Mouse (Mus musculus): ENCODE measurements around the gene Extl1. TPM values are rescaled to one million over a fixed set of nuclear protein-coding genes. Genes with fewer than 3 reads are reported as not detected.
A peak's percentile ranks its signal among the peaks of the same experiment; 100 is the strongest.

Extl1 gene
- polyA plus RNA-seq, 1 experiment from 2014 or later, result 0.38 TPM

GRCm38 (mm10) chr4:134379510-134379909 lies 4.1 kb downstream of the Extl1 start:
- no peak for ATAC-seq (replicated peaks; ENCODE audit: insufficient number of reproducible peaks, low FRiP score, low TSS enrichment, low read depth)
- no peak overlapping the region for H3K9ac ChIP-seq (replicated peaks; ENCODE audit: low read length)
- no peaks in the 10 kb centered on the region for H3K4me1 ChIP-seq (ENCODE audit: control insufficient read depth, insufficient read depth, low read length)
- no peak overlapping the region for H3K4me2 ChIP-seq (ENCODE audit: low read depth, low read length)
- H3K4me3 ChIP-seq (ENCODE audit: low read depth, low read length), result no peak overlapping the region
- no peaks in the 10 kb centered on the region for H3K36me3 ChIP-seq (replicated peaks; ENCODE audit: control insufficient read depth, insufficient read depth, low read depth, low read length)
- H3K27me3 ChIP-seq (ENCODE audit: control insufficient read depth, insufficient read depth, low read length), result no peaks in the 10 kb centered on the region
- H3K27ac ChIP-seq (replicated peaks; ENCODE audit: low read depth, low read length), result no peak overlapping the region
- no peaks in the 10 kb centered on the region for H3K9me3 ChIP-seq (replicated peaks; ENCODE audit: control insufficient read depth, low read length)
- WGBS, result 87% methylated on average over 8 of the region's 8 CpGs
- no peak for DNase-seq (ENCODE audit: low spot score)

DNA sequence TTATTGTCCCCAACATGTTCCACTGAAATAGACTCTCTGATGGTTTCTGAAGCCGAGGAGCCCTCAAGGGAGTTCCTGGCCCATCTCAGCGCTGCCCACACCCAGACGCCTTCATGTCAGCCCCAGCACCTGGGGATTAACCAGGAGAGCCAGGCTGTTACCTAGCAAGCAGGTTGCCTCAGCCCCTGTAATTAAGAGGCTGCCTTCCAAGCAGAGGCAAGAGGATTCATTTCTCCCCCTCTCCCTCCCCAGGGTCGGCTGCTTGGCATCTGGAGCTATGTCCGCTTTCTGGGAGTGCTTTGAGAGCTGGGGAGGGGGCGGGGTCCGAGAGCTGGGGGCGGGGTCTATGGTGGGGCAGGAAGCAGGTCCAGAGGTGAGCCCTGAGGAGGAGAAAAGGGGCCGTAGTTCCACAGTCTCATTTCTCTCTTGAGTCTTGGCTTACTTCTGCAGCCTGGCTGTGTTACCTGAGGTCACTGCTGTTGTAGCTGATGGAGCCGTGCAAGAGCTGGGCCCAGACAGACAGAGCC lies 5.5 kb downstream of the Extl1 start:
- WGBS, result 20% methylated on average over 10 of the region's 10 CpGs
- no peaks in the 10 kb centered on the region for H3K36me3 ChIP-seq (replicated peaks; ENCODE audit: control insufficient read depth, insufficient read depth, low read depth, low read length)
- no peak overlapping the region for H3K9ac ChIP-seq (replicated peaks; ENCODE audit: low read length)
- H3K27me3 ChIP-seq (ENCODE audit: control insufficient read depth, insufficient read depth, low read length), result no peaks in the 10 kb centered on the region
- DNase-seq (ENCODE audit: low spot score), result no peak
- H3K9me3 ChIP-seq (replicated peaks; ENCODE audit: control insufficient read depth, low read length), result no peaks in the 10 kb centered on the region
- H3K4me3 ChIP-seq (ENCODE audit: low read depth, low read length), result no peak overlapping the region
- no peak overlapping the region for H3K4me2 ChIP-seq (ENCODE audit: low read depth, low read length)
- no peak for ATAC-seq (replicated peaks; ENCODE audit: insufficient number of reproducible peaks, low FRiP score, low TSS enrichment, low read depth)
- no peaks in the 10 kb centered on the region for H3K4me1 ChIP-seq (ENCODE audit: control insufficient read depth, insufficient read depth, low read length)
- no peak overlapping the region for H3K27ac ChIP-seq (replicated peaks; ENCODE audit: low read depth, low read length)

DNA sequence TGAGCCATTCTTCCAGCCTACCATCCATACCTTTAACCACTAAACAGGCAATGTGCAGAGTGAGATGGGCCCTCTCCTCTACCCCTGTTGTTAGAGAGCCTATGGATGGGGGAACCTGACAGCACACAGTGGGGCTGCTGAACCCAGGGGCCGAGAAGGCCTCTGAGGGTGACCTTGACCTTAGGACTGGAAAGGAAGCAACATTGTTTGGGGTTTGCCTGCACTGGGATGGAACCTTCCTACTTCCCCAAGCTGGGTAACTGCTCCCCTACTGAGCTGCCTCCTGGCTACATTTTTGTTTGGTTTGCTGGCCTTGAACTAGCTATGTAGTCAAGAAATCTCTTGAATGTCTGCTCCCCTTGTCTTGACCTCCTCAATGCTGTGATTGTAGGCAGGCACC lies 9.3 kb downstream of the Extl1 start:
- ATAC-seq (replicated peaks; ENCODE audit: insufficient number of reproducible peaks, low FRiP score, low TSS enrichment, low read depth), result no peak
- no peaks in the 10 kb centered on the region for H3K9me3 ChIP-seq (replicated peaks; ENCODE audit: control insufficient read depth, low read length)
- DNase-seq (ENCODE audit: low spot score), result no peak

GRCm38 (mm10) chr4:134373295-134373694 lies 10.4 kb downstream of the Extl1 start:
- no peak for ATAC-seq (replicated peaks; ENCODE audit: insufficient number of reproducible peaks, low FRiP score, low TSS enrichment, low read depth)
- Histone ChIP-seq H3K4me1 (ENCODE audit: control insufficient read depth, insufficient read depth, low read length) (peaks cover 7% of the 10 kb centered on the region), H3K4me2 (ENCODE audit: low read depth, low read length) (no peak overlapping the region), H3K4me3 (ENCODE audit: low read depth, low read length) (no peak overlapping the region), H3K27ac (replicated peaks; ENCODE audit: low read depth, low read length) (no peak overlapping the region), H3K9ac (replicated peaks; ENCODE audit: low read length) (no peak overlapping the region), H3K27me3 (ENCODE audit: control insufficient read depth, insufficient read depth, low read length) (peaks cover 24% of the 10 kb centered on the region), H3K9me3 (replicated peaks; ENCODE audit: control insufficient read depth, low read length) (no peaks in the 10 kb centered on the region), H3K36me3 (replicated peaks; ENCODE audit: control insufficient read depth, insufficient read depth, low read depth, low read length) (no peaks in the 10 kb centered on the region)
- no peak for DNase-seq (ENCODE audit: low spot score)
- 72% methylated on average over 8 of the region's 8 CpGs for WGBS

More for the DNA sequence above, 9.3 kb downstream of the Extl1 start:
- H3K9ac ChIP-seq (replicated peaks; ENCODE audit: low read length), result no peak overlapping the region
- no peak overlapping the region for H3K4me2 ChIP-seq (ENCODE audit: low read depth, low read length)
- peaks cover 22% of the 10 kb centered on the region for H3K27me3 ChIP-seq (ENCODE audit: control insufficient read depth, insufficient read depth, low read length)
- H3K4me3 ChIP-seq (ENCODE audit: low read depth, low read length), result no peak overlapping the region
- peaks cover 7% of the 10 kb centered on the region for H3K4me1 ChIP-seq (ENCODE audit: control insufficient read depth, insufficient read depth, low read length)
- WGBS, result 53% methylated on average over 1 of the region's 1 CpGs
- H3K36me3 ChIP-seq (replicated peaks; ENCODE audit: control insufficient read depth, insufficient read depth, low read depth, low read length), result no peaks in the 10 kb centered on the region
- H3K27ac ChIP-seq (replicated peaks; ENCODE audit: low read depth, low read length), result no peak overlapping the region

DNA sequence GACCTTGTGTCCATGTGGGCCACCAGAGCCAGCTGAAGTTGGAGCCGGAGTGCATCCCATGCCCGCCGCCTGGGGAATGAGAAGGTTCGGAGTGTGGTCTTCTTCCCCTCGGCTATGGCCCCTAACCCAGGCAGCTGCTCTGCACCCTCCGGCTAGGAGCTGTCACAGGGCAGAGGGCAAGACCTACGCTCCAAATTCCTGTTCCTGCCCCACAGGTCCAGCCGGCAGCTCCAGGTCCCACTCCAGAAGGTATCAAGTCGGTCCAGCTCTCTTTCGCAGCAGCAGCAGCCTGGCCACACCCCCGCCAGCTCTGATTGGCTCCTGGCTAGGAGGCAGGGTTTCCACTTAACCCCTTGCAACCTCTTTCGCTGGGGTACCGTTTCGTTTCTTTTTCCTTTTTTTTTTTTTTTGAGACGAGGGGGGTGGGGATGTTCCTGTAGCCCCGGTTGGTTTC lies 11.3 kb downstream of the Extl1 start:
- H3K27ac ChIP-seq (replicated peaks; ENCODE audit: low read depth, low read length), result no peak overlapping the region
- no peaks in the 10 kb centered on the region for H3K9me3 ChIP-seq (replicated peaks; ENCODE audit: control insufficient read depth, low read length)
- H3K36me3 ChIP-seq (replicated peaks; ENCODE audit: control insufficient read depth, insufficient read depth, low read depth, low read length), result no peaks in the 10 kb centered on the region
- peak overlapping the region; percentile 96 for H3K4me2 ChIP-seq (ENCODE audit: low read depth, low read length)
- WGBS, result 0% methylated on average over 16 of the region's 16 CpGs
- ATAC-seq (replicated peaks; ENCODE audit: insufficient number of reproducible peaks, low FRiP score, low TSS enrichment, low read depth) (peak; percentile 58; the same call in 1 of the 2 replicates), DNase-seq (ENCODE audit: low spot score) (peak; percentile 80)
- peak overlapping the region; percentile 43 for H3K9ac ChIP-seq (replicated peaks; ENCODE audit: low read length)
- peaks cover 7% of the 10 kb centered on the region for H3K4me1 ChIP-seq (ENCODE audit: control insufficient read depth, insufficient read depth, low read length)
- peak overlapping the region; percentile 41 for H3K4me3 ChIP-seq (ENCODE audit: low read depth, low read length)
- peaks cover 24% of the 10 kb centered on the region for H3K27me3 ChIP-seq (ENCODE audit: control insufficient read depth, insufficient read depth, low read length)

DNA sequence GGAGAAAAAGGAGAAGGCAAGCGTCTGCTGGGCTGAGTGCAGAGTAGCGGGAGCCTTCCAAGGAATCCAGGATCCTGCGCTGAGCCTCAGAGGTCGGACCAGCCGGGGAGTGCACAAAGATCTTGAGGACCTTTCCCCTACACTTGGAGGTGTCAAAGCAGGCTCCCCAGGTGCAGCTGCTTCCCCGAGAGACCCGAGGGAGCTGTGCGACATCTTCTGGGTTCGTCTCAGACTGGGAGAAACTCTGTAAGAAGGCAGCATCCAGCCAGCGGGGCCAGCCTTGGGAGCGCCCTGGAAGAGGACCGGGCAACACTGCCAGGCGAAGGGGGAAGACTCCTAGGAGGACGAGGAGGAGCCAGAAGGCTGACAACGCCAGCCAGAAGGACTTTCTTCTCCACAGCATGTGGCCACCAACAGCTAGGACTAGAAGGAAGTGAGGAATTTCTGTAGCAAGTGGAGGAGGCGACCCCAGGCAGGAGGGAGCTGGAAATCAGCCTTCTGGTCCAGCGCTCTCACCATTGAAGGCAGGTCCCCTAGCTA lies 12.3 kb downstream of the Extl1 start:
- ATAC-seq (replicated peaks; ENCODE audit: insufficient number of reproducible peaks, low FRiP score, low TSS enrichment, low read depth) (no peak), DNase-seq (ENCODE audit: low spot score) (no peak)
- Histone ChIP-seq H3K4me1 (ENCODE audit: control insufficient read depth, insufficient read depth, low read length) (peaks cover 7% of the 10 kb centered on the region), H3K9ac (replicated peaks; ENCODE audit: low read length) (peak overlapping the region; percentile 32), H3K27ac (replicated peaks; ENCODE audit: low read depth, low read length) (no peak overlapping the region), H3K4me3 (ENCODE audit: low read depth, low read length) (peak overlapping the region; percentile 41), H3K27me3 (ENCODE audit: control insufficient read depth, insufficient read depth, low read length) (peaks cover 24% of the 10 kb centered on the region), H3K9me3 (replicated peaks; ENCODE audit: control insufficient read depth, low read length) (no peaks in the 10 kb centered on the region), H3K4me2 (ENCODE audit: low read depth, low read length) (peak overlapping the region; percentile 40), H3K36me3 (replicated peaks; ENCODE audit: control insufficient read depth, insufficient read depth, low read depth, low read length) (no peaks in the 10 kb centered on the region)
- under 1% methylated on average over 17 of the region's 17 CpGs for WGBS

GRCm38 (mm10) chr4:134370649-134371221 lies 12.9 kb downstream of the Extl1 start:
- H3K4me1 ChIP-seq (ENCODE audit: control insufficient read depth, insufficient read depth, low read length), result peaks cover 7% of the 10 kb centered on the region
- H3K27me3 ChIP-seq (ENCODE audit: control insufficient read depth, insufficient read depth, low read length), result peaks cover 24% of the 10 kb centered on the region

DNA sequence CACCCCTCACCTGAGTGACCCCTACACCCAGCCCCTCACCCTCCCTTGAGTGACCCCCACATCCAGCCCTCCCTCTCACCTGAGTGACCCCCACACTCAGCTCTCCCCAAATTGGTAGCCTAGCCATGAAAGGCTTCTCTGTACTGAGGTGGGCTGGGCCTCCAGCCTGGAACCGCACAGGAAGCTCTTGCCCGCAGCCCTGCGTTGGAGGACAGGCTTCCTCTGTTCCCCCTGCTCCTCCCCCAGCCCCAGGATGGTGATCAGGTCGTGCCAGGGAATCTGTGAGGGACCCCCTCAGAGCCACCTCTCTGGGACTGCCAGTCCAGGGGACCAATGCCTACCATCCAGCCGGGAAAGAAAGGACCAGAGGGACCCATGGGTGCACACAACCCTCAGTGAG lies 18.4 kb downstream of the Extl1 start:
- Histone ChIP-seq H3K9ac (replicated peaks; ENCODE audit: low read length) (no peak overlapping the region; the same call in 1 of the 2 replicates), H3K36me3 (replicated peaks; ENCODE audit: control insufficient read depth, insufficient read depth, low read depth, low read length) (no peaks in the 10 kb centered on the region), H3K27me3 (ENCODE audit: control insufficient read depth, insufficient read depth, low read length) (peaks cover 4% of the 10 kb centered on the region), H3K4me3 (ENCODE audit: low read depth, low read length) (no peak overlapping the region), H3K4me1 (ENCODE audit: control insufficient read depth, insufficient read depth, low read length) (peaks cover 2% of the 10 kb centered on the region), H3K27ac (replicated peaks; ENCODE audit: low read depth, low read length) (no peak overlapping the region), H3K4me2 (ENCODE audit: low read depth, low read length) (no peak overlapping the region), H3K9me3 (replicated peaks; ENCODE audit: control insufficient read depth, low read length) (no peaks in the 10 kb centered on the region)
- ATAC-seq (replicated peaks; ENCODE audit: insufficient number of reproducible peaks, low FRiP score, low TSS enrichment, low read depth) (no peak), DNase-seq (ENCODE audit: low spot score) (no peak)
- 27% methylated on average over 5 of the region's 5 CpGs for WGBS

More at GRCm38 (mm10) chr4:134370649-134371221, 12.9 kb downstream of the Extl1 start:
- H3K36me3 ChIP-seq (replicated peaks; ENCODE audit: control insufficient read depth, insufficient read depth, low read depth, low read length), result no peaks in the 10 kb centered on the region
- H3K9me3 ChIP-seq (replicated peaks; ENCODE audit: control insufficient read depth, low read length), result no peaks in the 10 kb centered on the region
- peak overlapping the region; percentile 40 for H3K4me2 ChIP-seq (ENCODE audit: low read depth, low read length)
- H3K4me3 ChIP-seq (ENCODE audit: low read depth, low read length), result peak overlapping the region; percentile 41
- 2% methylated on average over 18 of the region's 18 CpGs for WGBS
- ATAC-seq (replicated peaks; ENCODE audit: insufficient number of reproducible peaks, low FRiP score, low TSS enrichment, low read depth), result no peak
- no peak overlapping the region for H3K27ac ChIP-seq (replicated peaks; ENCODE audit: low read depth, low read length)
- H3K9ac ChIP-seq (replicated peaks; ENCODE audit: low read length), result peak overlapping the region; percentile 32
- no peak for DNase-seq (ENCODE audit: low spot score)
